Mouse (Mus musculus) liver, embryonic 11.5 days (tissue): ENCODE data around the gene Retreg1. TPM values are rescaled to one million over a fixed set of nuclear protein-coding genes. Genes with fewer than 3 reads are reported as not detected.

Experiments used
- ATAC-seq: fragments of 200-750 bp; cut with Nextera tagmentation; replicated peaks from 2 replicates; pipeline ENCODE4 v1.8.0; 2017; ENCODE audit warnings: moderate number of reproducible peaks, mild to moderate bottlenecking, moderate TSS enrichment, moderate library complexity; ENCODE audit not compliant: low FRiP score
- DNase-seq: peaks from one replicate; pipeline ENCODE4 v3.0.0-alpha.2; 2017; ENCODE audit warnings: low spot score
- H3K27ac ChIP-seq: fragments of 300-500 bp; sonication (generic); 2 replicates; pipeline ENCODE4 v1.5.1; 2014; ENCODE audit warnings: mild to moderate bottlenecking, low read depth, low read length, control low read depth
- H3K27me3 ChIP-seq: fragments of 300-500 bp; sonication (generic); replicated peaks from 2 replicates; pipeline ENCODE4 v1.6.1; 2014; ENCODE audit warnings: low read length, mixed read lengths; ENCODE audit not compliant: control insufficient read depth, insufficient read depth
- H3K36me3 ChIP-seq: fragments of 300-500 bp; sonication (generic); 2 replicates; pipeline ENCODE4 v1.6.1; 2014; ENCODE audit warnings: mild to moderate bottlenecking, low read length, moderate library complexity, mixed read lengths; ENCODE audit not compliant: control insufficient read depth, insufficient read depth
- H3K4me1 ChIP-seq: fragments of 300-500 bp; sonication (generic); replicated peaks from 2 replicates; pipeline ENCODE4 v1.6.1; 2014; ENCODE audit warnings: low read length, mixed read lengths; ENCODE audit not compliant: control insufficient read depth, insufficient read depth
- H3K4me2 ChIP-seq: fragments of 300-500 bp; sonication (generic); 2 replicates; pipeline ENCODE4 v1.6.1; 2014; ENCODE audit warnings: mild to moderate bottlenecking, control low read depth, moderate library complexity
- H3K4me3 ChIP-seq: fragments of 300-500 bp; sonication (generic); 2 replicates; pipeline ENCODE4 v1.5.1; 2014; ENCODE audit warnings: low read depth, low read length, control low read depth
- H3K9ac ChIP-seq: fragments of 300-500 bp; sonication (generic); 2 replicates; pipeline ENCODE4 v1.6.1; 2014; ENCODE audit warnings: low read depth, low read length, control low read depth
- H3K9me3 ChIP-seq: fragments of 300-500 bp; sonication (generic); 2 replicates; pipeline ENCODE4 v1.6.1; 2016; ENCODE audit warnings: low read length, inconsistent platforms, mixed read lengths; ENCODE audit not compliant: control insufficient read depth
- WGBS: fragments of 180-500 bp; shearing (Covaris S2); extraction: QIAGEN DNeasy Blood & Tissue Kit; methylation state at CpG from one replicate; pipeline ENCODE4 v1.1.7; 2014; 5-methylcytosine and 5-hydroxymethylcytosine counted together
- polyA plus RNA-seq: library from polyadenylated mRNA; unstranded; fragments of >200 nt; fragmentation: Nextera tagmentation; extraction: Ambion mirVana; gene quantifications from 2 replicates; pipeline ENCODE4 v1.2.1, GENCODE M21; 2014

Retreg1 gene
- polyA plus RNA-seq, 1 experiment from 2014 or later = 1.3 TPM

GRCm38 (mm10) chr15:25896783-25897182, 53.8 kb downstream of the Retreg1 start:
- Histone ChIP-seq H3K27ac (no peak overlapping the region), H3K9me3 (no peaks in the 10 kb centered on the region), H3K9ac (no peak overlapping the region), H3K36me3 (no peaks in the 10 kb centered on the region), H3K4me3 (no peak overlapping the region), H3K27me3 (no peaks in the 10 kb centered on the region), H3K4me1 (no peaks in the 10 kb centered on the region), H3K4me2 (no peak overlapping the region)
- 88% methylated on average over 4 of the region's 4 CpGs for WGBS
- DNase-seq = no peak
- ATAC-seq = no peak

- no peak overlapping the region for H3K27ac ChIP-seq
- 75% methylated on average over 12 of the region's 12 CpGs for WGBS
- no peak for ATAC-seq
Observed at GRCm38 (mm10) chr15:25897617-25898016, 54.6 kb downstream of the Retreg1 start.

GRCm38 (mm10) chr15:25899021-25899420, 56.0 kb downstream of the Retreg1 start:
- 82% methylated on average over 5 of the region's 5 CpGs for WGBS
- no peaks in the 10 kb centered on the region for H3K4me1 ChIP-seq
- H3K9ac ChIP-seq = no peak overlapping the region
- H3K4me3 ChIP-seq = no peak overlapping the region
- no peak overlapping the region for H3K4me2 ChIP-seq
- no peaks in the 10 kb centered on the region for H3K36me3 ChIP-seq
- H3K27me3 ChIP-seq = no peaks in the 10 kb centered on the region
- DNase-seq (no peak), ATAC-seq (no peak)
- H3K9me3 ChIP-seq = no peaks in the 10 kb centered on the region
- no peak overlapping the region for H3K27ac ChIP-seq

More at GRCm38 (mm10) chr15:25897617-25898016, 54.6 kb downstream of the Retreg1 start:
- Histone ChIP-seq H3K9me3 (no peaks in the 10 kb centered on the region), H3K4me1 (no peaks in the 10 kb centered on the region), H3K9ac (no peak overlapping the region), H3K4me2 (no peak overlapping the region), H3K27me3 (no peaks in the 10 kb centered on the region), H3K4me3 (no peak overlapping the region), H3K36me3 (no peaks in the 10 kb centered on the region)
- no peak for DNase-seq

GRCm38 (mm10) chr15:25900540-25900939, 57.6 kb downstream of the Retreg1 start:
- no peak overlapping the region for H3K27ac ChIP-seq
- ATAC-seq (no peak; the same call in 1 of the 2 replicates), DNase-seq (no peak)
- no peak overlapping the region for H3K4me3 ChIP-seq
- no peaks in the 10 kb centered on the region for H3K36me3 ChIP-seq
- no peaks in the 10 kb centered on the region for H3K27me3 ChIP-seq
- H3K9me3 ChIP-seq = no peaks in the 10 kb centered on the region
- no peak overlapping the region for H3K4me2 ChIP-seq
- no peaks in the 10 kb centered on the region for H3K4me1 ChIP-seq
- no peak overlapping the region for H3K9ac ChIP-seq
- 8% methylated on average over 7 of the region's 7 CpGs for WGBS

- no peak for ATAC-seq
- 80% methylated on average over 15 of the region's 15 CpGs for WGBS
- H3K9me3 ChIP-seq = no peaks in the 10 kb centered on the region
- no peaks in the 10 kb centered on the region for H3K4me1 ChIP-seq
- no peaks in the 10 kb centered on the region for H3K36me3 ChIP-seq
- no peaks in the 10 kb centered on the region for H3K27me3 ChIP-seq
- no peak overlapping the region for H3K9ac ChIP-seq
- H3K4me3 ChIP-seq = no peak overlapping the region
- no peak overlapping the region for H3K27ac ChIP-seq
- no peak overlapping the region for H3K4me2 ChIP-seq
- DNase-seq = no peak
Observed at GRCm38 (mm10) chr15:25902931-25903615, 60.1 kb downstream of the Retreg1 start.

GRCm38 (mm10) chr15:25904435-25905021, 61.5 kb downstream of the Retreg1 start:
- Histone ChIP-seq H3K27me3 (no peaks in the 10 kb centered on the region), H3K4me1 (no peaks in the 10 kb centered on the region), H3K4me2 (no peak overlapping the region), H3K36me3 (no peaks in the 10 kb centered on the region), H3K4me3 (no peak overlapping the region), H3K27ac (no peak overlapping the region), H3K9me3 (no peaks in the 10 kb centered on the region), H3K9ac (no peak overlapping the region)
- ATAC-seq (no peak), DNase-seq (no peak)
- 78% methylated on average over 14 of the region's 14 CpGs for WGBS

- Histone ChIP-seq H3K27me3 (no peaks in the 10 kb centered on the region), H3K9ac (no peak overlapping the region), H3K4me3 (no peak overlapping the region), H3K4me1 (peaks cover 6% of the 10 kb centered on the region), H3K27ac (no peak overlapping the region), H3K36me3 (no peaks in the 10 kb centered on the region), H3K4me2 (peak overlapping the region; percentile 10; the same call in 1 of the 2 replicates), H3K9me3 (no peaks in the 10 kb centered on the region)
- no peak for DNase-seq
- 43% methylated on average over 11 of the region's 11 CpGs for WGBS
- no peak; the same call in 1 of the 2 replicates for ATAC-seq
Observed at GRCm38 (mm10) chr15:25909783-25910494, 67.0 kb downstream of the Retreg1 start.

- WGBS = 31% methylated on average over 1 of the region's 1 CpGs
- no peaks in the 10 kb centered on the region for H3K36me3 ChIP-seq
- H3K9me3 ChIP-seq = no peaks in the 10 kb centered on the region
- H3K9ac ChIP-seq = no peak overlapping the region
- H3K4me1 ChIP-seq = peaks cover 9% of the 10 kb centered on the region
- DNase-seq = no peak
- H3K4me2 ChIP-seq = peak overlapping the region; percentile 10; the same call in 1 of the 2 replicates
- no peak overlapping the region for H3K27ac ChIP-seq
- H3K27me3 ChIP-seq = no peaks in the 10 kb centered on the region
- no peak for ATAC-seq
- H3K4me3 ChIP-seq = no peak overlapping the region
Observed at GRCm38 (mm10) chr15:25910495-25910865, 67.5 kb downstream of the Retreg1 start.
